Mouse (Mus musculus): ENCODE measurements around the gene Peli2. TPM values are rescaled to one million over a fixed set of nuclear protein-coding genes. Genes with fewer than 3 reads are reported as not detected.
A peak's percentile ranks its signal among the peaks of the same experiment; 100 is the strongest.

Peli2 gene
- total RNA-seq, 2 experiments from 2014 or later = 13.5 to 21.0 TPM

- intact Hi-C loops (cut with DNase I) = no loop called here
- DNase-seq (ENCODE audit: low spot score in 2 of 2) = peak in 1 of 2 experiments; percentile 40
Measured at GRCm38 (mm10) chr14:48246963-48247362, 126.3 kb downstream of the Peli2 start.

- peak in 1 of 2 experiments; percentile 38 for DNase-seq (ENCODE audit: low spot score in 2 of 2)
- intact Hi-C loops (cut with DNase I) = no loop called here
Measured at GRCm38 (mm10) chr14:48249459-48249858, 128.8 kb downstream of the Peli2 start.

GRCm38 (mm10) chr14:48249909-48250308 is 129.3 kb downstream of the Peli2 start:
- no peak for DNase-seq (ENCODE audit: low spot score in 2 of 2)
- intact Hi-C loops (cut with DNase I) = no loop called here

GRCm38 (mm10) chr14:48251381-48251979 is 130.9 kb downstream of the Peli2 start:
- no peak for DNase-seq (ENCODE audit: low spot score in 2 of 2)
- intact Hi-C loops (cut with DNase I) = no loop called here

- intact Hi-C loops (cut with DNase I) = no loop called here
- no peak for DNase-seq (ENCODE audit: low spot score in 2 of 2)
Measured at GRCm38 (mm10) chr14:48253183-48253582, 132.6 kb downstream of the Peli2 start.

GRCm38 (mm10) chr14:48254696-48255095 is 134.1 kb downstream of the Peli2 start:
- intact Hi-C loops (cut with DNase I) = no loop called here
- DNase-seq (ENCODE audit: low spot score in 2 of 2) = no peak

- DNase-seq (ENCODE audit: low spot score in 2 of 2) = no peak
- intact Hi-C loops (cut with DNase I) = no loop called here
Measured at GRCm38 (mm10) chr14:48255290-48255689, 134.7 kb downstream of the Peli2 start.

GRCm38 (mm10) chr14:48257759-48258158 is 137.1 kb downstream of the Peli2 start:
- no peak for DNase-seq (ENCODE audit: low spot score in 2 of 2)
- intact Hi-C loops (cut with DNase I) = no loop called here

GRCm38 (mm10) chr14:48258696-48259366 is 138.2 kb downstream of the Peli2 start:
- no peak for DNase-seq (ENCODE audit: low spot score in 2 of 2)
- intact Hi-C loops (cut with DNase I) = no loop called here

GRCm38 (mm10) chr14:48263146-48263545 is 142.5 kb downstream of the Peli2 start:
- no peak for DNase-seq (ENCODE audit: low spot score in 2 of 2)
- intact Hi-C loops (cut with DNase I) = no loop called here

- DNase-seq (ENCODE audit: low spot score in 2 of 2) = no peak
- intact Hi-C loops (cut with DNase I) = no loop called here
Measured at GRCm38 (mm10) chr14:48266710-48267109, 146.1 kb downstream of the Peli2 start.

GRCm38 (mm10) chr14:48278291-48278690 is 157.7 kb downstream of the Peli2 start:
- no peak for DNase-seq (ENCODE audit: low spot score in 2 of 2)
- intact Hi-C loops (cut with DNase I) = no loop called here

GRCm38 (mm10) chr14:48286949-48287348 is 166.3 kb downstream of the Peli2 start:
- peak; percentile 42 to 91 for DNase-seq (ENCODE audit: low spot score in 2 of 2)
- intact Hi-C loops (cut with DNase I) = no loop called here

GRCm38 (mm10) chr14:48287581-48287980 is 167.0 kb downstream of the Peli2 start:
- no peak for DNase-seq (ENCODE audit: low spot score in 2 of 2)
- intact Hi-C loops (cut with DNase I) = no loop called here

- intact Hi-C loops (cut with DNase I) = no loop called here
- no peak for DNase-seq (ENCODE audit: low spot score in 2 of 2)
Measured at GRCm38 (mm10) chr14:48288600-48288999, 168.0 kb downstream of the Peli2 start.

GRCm38 (mm10) chr14:48289602-48290599 is 169.3 kb downstream of the Peli2 start:
- intact Hi-C loops (cut with DNase I) = no loop called here
- no peak for DNase-seq (ENCODE audit: low spot score in 2 of 2)

- DNase-seq (ENCODE audit: low spot score in 2 of 2) = no peak
- intact Hi-C loops (cut with DNase I) = no loop called here
Measured at GRCm38 (mm10) chr14:48293498-48293897, 172.9 kb downstream of the Peli2 start.

- intact Hi-C loops (cut with DNase I) = no loop called here
Measured at GRCm38 (mm10) chr14:48295410-48295809, 174.8 kb downstream of the Peli2 start.

GRCm38 (mm10) chr14:48295815-48296271 is 175.2 kb downstream of the Peli2 start:
- peak in 1 of 2 experiments; percentile 47 for DNase-seq (ENCODE audit: low spot score in 2 of 2)
- intact Hi-C loops (cut with DNase I) = no loop called here

More at GRCm38 (mm10) chr14:48295410-48295809, 174.8 kb downstream of the Peli2 start:
- DNase-seq (ENCODE audit: low spot score in 2 of 2) = no peak

GRCm38 (mm10) chr14:48296820-48297219 is 176.2 kb downstream of the Peli2 start:
- no peak for DNase-seq (ENCODE audit: low spot score in 2 of 2)
- intact Hi-C loops (cut with DNase I) = no loop called here

Measured in left cerebral cortex, postnatal 25 days (tissue).